Mouse (Mus musculus): ENCODE measurements around the gene Zfp626. TPM values are rescaled to one million over a fixed set of nuclear protein-coding genes. Genes with fewer than 3 reads are reported as not detected.
"Not testable (repeated sequence)": the region's sequence is repeated elsewhere in the genome, so short reads cannot be mapped to it uniquely, and the experiment has no call there.

The Zfp626 gene
- total RNA-seq (2021), result 1 to 10 TPM; 8.0 to 9.8 TPM
- long read RNA-seq, experiment 1, result 0 reads
- long read RNA-seq, experiment 2, result 0 reads

DNA sequence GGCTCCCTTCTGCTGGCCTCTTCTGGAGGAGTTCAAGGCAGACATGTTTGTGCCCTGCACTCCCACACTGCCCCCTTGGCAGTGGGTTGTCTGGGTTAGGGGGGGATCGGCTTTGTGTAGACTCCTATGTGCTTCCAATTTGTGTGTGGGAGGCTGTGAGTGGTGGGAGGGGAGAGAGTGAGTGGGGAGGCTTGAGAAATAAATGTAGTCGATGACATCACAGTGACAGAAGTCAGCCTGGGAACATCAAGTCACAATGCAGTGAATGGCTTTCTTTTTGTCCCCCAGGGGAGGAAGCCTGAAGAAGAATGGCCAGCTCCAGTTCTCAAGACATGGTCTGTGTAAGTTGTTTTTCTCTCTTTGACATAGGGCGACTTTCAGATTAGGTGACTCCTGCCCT, at the start of gene Zfp626:
Gene Zfp626 (plus strand): TSS at position 301 of the 400 bp plus-strand sequence.
- DNase-seq (ENCODE audit: low spot score in 2 of 2), result not testable (repeated sequence)

DNA sequence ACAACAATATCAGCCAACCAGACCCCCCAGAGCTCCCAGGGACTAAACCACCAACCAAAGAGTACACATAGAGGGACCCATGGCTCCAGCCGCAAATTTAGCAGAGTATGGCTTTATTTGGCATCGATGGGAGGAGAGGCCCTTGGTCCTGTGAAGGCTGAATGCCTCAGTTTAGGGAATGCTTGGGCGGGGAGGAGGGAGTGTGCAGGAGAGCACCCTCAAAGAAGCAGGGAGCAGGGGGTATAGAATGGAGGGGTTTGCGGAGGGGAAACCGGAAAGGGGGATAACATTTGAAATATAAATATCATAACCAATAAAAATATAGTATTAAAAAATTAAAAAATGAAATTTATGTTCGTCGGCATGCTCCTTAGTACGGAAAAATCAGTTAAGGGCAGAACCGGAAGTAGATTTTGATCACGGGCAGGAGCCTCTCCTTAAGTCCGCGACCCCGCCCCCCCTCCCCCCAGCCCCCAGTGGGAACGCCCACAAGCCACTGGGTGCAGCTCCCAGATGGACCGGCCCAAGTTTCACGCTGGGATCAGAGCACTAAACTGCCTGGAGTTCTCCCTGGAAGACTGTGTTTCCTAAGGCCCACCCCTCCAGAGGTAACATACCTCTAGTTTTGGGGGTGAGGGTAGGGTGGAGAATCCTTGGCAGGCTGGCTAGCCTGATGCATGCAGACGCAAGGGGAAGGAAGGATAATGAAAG, 41.7 kb upstream of the Zfp626 start:
- DNase-seq (ENCODE audit: low spot score in 2 of 2), result no peak

DNA sequence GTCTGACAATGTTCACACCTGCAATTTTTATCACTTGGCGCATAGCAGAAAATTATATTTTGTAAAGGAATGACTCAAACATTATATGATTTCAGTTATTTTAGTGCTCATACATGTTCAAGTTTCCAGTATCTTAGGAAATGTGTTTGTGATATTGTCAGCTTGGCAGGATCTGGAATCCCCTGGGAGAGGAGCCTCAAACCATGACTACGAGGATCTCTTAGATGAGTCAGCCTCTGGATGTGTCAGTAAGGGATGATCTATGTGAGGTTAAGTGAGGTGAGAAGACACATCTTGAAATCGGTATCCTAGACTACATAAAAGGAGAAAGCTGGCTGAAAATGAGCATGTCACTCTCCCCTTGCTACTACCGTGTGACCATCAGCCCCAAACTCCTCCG, 17.7 kb upstream of the Zfp626 start:
- DNase-seq (ENCODE audit: low spot score in 2 of 2), result no peak

DNA sequence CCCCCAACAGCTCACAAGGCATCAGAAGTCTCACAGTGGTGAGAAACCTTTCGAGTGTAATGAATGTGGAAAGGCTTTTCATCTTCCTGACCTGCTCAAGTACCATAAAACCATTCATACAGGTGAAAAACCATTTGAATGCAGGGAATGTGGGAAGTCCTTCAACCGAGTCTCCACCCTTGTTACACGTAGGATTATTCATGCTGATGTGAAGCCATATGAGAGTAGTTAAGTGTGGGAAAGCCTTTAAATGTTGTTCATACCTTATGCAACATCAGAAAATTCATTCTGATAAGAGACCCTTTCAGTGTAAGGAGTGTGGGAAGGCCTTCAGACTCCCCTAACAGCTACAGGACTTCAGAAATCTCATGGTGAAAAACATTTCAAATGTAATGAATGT, 13.1 kb upstream of the Zfp626 start:
- not testable (repeated sequence) for DNase-seq (ENCODE audit: low spot score in 2 of 2)

DNA sequence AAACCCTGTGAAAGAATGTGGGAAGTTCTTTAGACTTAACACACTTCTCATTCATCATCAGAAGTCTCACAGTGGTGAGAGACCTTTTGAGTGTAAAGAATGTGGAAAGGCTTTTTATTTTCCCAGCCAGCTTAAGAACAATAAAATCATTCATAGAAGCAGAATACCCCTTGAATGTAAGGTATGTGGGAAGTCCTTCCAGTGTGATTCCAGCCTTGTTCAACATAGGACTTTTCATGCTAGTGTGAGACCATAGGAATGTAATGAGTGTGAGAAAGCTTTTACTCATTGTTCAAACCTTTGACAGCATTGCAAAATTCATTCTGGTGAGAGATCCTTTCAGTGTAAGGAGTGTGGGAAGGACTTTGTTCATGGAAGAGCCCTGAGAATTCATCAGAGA, 12.4 kb upstream of the Zfp626 start:
- DNase-seq (ENCODE audit: low spot score in 2 of 2), result no peak

DNA sequence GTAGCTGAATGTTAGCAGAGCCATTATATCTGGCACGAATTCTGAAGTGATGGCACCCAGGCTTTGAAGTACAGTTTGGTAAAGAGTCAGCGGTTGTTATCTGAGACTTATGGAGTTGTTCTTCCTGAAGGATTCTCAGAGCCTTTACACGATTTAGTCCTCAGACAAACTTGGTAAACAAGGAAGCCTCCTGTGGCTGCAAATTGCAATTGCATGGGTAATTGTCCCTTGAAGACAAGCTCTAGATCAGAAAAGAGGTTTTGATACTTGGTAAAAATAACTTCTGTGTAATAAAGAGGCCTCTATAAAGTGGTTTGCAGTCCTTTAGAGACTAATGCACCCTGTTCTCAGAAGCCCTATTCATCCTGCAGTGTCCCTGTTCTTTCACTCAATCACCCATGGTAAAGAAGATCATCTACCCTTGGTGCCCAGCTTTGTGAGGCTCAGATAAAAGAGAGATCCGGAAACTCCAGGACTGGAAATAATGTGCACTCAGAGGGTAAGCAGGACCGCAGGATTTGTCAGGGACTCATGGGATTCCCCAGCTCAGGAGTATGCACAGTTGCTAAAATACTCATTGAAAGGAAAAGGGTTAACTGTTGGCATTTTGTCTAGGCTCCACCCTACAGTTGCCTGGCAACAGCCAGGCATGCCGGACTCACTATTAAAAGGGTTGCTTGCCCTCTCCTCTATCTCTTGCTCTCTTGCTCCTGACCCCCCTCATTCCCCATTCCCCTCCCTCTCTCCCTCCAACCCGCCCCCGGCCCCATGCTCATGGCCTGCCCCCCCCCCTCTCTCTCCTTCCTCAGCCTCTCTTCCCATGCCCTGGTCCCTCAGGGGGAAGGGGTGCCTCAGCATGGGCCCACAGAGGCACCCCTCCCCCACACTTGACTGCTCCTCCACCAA, 8.8 kb upstream of the Zfp626 start:
- DNase-seq (ENCODE audit: low spot score in 2 of 2), result no peak

DNA sequence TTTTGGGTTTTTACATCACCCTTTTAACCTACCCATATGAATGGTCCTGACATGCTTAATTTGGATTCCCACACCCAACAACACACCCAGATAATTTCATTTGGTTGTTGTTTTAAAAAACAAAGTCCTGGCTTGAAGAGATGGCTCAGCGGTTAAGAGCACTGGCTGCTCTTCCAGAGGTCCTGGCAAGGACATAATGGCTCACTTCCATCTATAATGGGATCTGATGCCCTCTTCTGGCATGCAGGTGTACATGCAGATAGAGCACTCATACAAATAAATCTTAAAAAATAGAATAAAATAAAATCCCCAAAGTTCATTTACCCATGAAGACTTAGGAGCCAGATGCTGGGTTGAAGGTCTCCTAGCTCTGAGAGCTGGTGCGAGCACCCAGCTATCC, 5.9 kb upstream of the Zfp626 start:
- DNase-seq (ENCODE audit: low spot score in 2 of 2), result no peak

DNA sequence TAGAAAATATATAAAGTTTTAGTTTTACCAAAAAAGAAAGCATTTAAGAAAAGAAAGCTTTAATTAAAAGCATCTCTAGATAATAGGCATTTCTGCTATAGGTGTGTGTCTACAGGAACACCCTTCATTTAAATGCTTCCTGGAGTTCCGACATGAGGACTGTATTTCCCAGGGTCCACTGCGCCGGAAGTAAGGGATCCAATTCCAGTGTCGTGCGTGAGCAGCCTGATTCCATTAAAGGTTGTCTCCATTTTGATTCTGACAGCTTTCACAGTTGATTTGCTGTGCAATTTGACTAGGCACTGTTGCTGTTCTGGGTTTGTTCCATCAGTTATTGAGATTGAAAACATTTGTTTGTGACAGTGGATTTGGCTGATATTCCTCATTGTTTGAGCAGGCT, 4.0 kb upstream of the Zfp626 start:
- DNase-seq (ENCODE audit: low spot score in 2 of 2), result no peak

DNA sequence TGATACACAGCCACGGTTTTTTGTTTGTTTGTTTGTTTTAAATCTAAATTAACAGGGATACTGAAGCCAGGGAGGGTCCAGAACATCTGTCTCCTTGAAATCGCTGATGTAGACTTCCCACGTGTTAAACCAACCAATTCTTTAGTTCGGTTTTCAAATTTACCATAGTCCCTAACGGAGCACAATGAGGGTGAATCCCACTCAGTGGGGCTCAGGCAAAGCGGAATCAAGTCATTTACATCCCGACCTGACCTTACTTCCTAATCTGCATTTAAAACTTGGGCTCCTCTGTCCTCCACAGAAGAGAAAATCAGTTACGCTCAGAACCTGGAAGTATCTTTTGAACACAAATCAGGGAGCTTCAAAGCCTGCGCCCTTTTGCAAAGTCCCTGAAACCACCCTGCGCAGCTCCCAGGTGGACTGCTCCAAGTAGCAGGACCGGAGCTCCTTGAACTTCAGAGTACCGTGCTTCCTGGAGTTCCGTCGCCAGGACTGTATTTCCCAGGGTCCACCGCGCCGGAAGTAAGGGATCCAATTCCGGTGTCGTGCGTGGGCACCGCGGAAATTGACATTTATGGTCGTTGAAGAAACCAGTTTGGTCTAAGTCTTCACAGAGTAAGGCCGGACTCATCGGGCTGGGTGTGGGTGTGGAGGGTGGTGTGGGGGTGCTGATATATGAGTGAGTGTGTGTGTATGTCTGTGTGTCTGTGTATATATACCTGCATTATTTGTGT, 2.5 kb upstream of the Zfp626 start:
- DNase-seq (ENCODE audit: low spot score in 2 of 2), result peak; percentile 91 to 92

DNA sequence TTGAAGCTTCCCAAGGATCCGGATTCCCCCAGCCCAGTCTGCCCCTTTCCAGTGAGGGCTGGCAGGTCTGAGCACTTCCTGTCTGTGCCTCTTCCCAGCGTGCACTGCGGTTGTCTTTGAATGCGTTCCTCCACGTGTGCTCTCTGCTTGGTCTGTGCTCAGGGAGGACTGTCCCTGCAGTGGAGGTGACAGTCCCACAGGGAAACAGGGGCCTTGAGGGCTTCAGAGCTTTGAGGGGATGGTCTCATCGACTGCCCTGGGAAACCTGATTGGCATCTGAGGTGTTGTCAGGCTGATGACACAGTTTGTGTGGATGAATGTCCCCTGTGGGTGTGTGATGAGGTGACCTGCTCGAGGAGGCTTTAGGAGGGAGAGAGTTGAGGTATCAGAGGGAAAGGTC, 309 bp downstream of the Zfp626 start:
- not testable (repeated sequence) for DNase-seq (ENCODE audit: low spot score in 2 of 2)

DNA sequence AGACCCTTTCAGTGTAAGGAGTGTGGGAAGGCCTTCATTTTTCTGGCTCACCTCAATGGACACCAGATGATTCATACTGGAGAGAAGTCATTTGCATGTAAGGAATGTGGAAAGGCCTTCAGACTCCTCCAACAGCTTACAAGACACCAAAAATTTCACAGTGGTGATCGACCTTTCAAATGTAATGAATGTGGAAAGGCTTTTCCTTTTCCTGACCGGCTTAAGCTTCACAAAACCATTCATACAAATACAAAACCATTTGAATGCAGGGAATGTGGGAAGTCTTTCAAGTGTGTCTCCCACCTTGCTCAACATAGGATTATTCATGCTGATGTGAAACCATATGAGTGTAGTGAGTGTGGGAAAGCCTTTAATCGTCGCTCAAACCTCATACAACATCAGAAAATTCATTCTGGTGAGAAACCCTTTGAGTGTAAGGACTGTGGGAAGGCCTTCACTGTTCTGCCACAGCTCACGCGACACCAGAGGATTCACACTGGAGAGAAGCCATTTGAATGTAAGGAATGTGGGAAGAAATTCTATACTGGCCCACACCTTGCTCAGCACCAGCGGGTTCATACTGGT, 11.6 kb downstream of the Zfp626 start:
- DNase-seq (ENCODE audit: low spot score in 2 of 2), result no peak

DNA sequence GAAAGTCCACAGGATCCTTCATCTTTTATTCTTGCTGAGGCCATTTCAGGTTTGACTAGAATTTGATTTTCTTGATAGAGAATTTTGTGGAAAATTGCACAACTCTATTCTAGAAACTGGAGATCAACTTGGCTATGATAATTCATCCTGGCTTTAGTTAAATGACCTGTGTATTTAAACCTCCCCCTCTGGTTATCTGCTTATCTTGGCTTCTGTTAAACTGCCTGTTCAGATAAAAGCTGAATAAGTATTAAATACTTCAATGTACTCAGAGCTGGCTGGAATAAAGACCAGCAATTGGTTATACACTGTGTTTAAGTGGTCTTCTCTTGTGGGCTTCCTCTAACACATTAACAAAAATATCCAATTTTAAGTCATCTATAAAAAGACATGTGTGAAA, 15.6 kb downstream of the Zfp626 start:
- DNase-seq (ENCODE audit: low spot score in 2 of 2), result no peak

DNA sequence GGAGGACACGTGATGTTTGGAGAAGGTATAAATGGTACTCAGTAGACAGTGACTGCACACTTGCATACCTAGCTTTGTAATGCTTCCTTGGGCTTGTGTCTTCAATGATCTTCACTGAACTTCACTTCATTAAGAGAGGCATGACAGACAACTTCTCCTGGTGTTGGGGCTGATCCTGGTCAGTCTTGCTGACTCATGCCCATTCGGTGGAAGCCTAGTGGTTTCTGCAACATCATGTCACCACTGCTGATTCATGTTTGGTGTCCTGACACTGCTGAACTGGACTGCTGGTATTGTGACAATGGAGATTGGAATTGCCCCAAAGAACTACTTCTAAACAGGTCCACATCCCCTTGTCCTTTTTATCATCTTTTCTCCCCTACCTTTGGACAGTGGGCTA, 27.1 kb downstream of the Zfp626 start:
- DNase-seq (ENCODE audit: low spot score in 2 of 2), result no peak

DNA sequence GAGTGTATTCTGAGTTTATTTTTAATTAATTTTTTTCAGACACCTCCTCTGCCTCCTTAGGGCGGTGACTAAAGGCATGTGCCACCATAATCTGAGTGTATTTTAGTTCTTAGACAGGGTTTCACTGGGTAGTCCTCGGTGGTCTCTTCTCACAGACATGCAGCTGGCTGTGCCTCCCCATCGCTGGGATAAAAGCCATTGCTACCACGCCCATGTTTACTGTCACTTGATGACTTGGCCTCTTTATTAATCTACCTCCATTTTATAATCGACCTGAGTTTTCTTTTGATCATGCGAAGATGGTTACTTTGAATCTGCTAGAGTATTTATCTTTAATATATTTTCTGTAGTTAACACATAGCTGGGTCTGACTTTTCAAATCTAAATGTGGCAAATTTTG, 30.9 kb downstream of the Zfp626 start:
- no peak for DNase-seq (ENCODE audit: low spot score in 2 of 2)

DNA sequence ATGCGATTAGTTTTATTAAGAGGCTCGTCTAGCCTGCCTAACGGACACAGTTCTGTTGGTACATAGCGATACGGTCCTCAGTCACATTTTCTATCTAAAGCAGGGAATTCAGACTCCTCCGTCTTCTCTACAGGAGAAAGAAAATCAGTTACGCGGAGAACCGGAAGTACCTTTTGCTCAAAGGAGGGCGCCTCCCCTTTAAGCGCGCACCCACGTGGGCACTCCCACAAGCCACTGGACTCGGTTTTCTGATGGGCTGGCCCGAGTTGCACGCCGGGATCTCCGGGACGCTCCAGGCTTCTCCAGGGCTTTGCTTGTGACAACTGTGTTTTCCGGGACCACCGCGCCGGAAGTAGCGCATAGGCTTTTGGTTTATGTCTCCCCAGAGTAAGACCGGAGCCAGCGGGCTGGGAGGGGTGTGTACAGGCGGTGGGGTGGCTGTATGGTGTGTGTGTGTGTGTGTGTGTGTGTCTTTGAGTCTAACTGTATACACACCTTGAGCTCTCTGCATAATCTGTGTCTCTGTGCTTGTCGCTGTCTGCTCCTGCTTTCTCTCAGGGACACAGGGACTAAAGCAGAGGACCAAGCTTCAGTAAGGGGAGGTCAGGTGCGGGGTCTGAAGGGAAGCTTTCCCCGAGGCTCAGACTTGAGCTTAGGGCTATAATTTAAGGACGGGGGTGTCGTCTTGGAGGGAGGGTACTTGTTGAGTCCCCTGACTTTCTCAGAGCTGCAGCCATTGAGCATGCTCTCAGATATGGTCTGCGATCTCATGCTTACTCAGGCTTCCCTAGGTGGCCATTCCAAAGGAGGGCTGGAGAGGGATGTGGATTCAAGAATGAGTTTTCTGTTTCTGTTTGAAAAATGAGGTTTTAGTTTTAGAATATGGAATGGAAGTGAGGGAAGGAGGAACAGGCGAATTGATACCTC, 31.6 kb downstream of the Zfp626 start, which contains the start of gene Zfp59:
Gene Zfp59 (plus strand): TSS at position 285 of the 927 bp plus-strand sequence.
- DNase-seq (ENCODE audit: low spot score in 2 of 2), result peak; percentile 85 to 91

DNA sequence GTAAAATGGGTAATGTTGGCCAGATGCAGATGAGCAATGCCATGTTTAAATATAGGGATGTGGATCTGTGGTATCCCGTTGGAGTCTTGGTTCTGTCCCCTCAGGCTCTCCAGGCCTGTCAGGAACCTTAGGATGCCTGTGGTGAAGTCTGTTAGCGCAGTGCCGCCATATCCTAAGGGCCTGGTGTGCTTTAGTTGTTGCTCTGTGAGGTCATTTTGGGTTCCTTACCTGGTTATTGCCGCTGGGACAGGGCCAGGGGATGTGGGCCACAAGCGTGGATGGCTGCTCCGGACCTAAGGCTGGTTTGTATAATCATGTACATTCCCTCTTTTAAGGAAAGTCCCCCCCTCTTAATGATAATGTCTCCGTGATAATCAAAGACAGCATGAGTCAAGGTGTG, 32.6 kb downstream of the Zfp626 start:
- DNase-seq (ENCODE audit: low spot score in 2 of 2), result no peak

DNA sequence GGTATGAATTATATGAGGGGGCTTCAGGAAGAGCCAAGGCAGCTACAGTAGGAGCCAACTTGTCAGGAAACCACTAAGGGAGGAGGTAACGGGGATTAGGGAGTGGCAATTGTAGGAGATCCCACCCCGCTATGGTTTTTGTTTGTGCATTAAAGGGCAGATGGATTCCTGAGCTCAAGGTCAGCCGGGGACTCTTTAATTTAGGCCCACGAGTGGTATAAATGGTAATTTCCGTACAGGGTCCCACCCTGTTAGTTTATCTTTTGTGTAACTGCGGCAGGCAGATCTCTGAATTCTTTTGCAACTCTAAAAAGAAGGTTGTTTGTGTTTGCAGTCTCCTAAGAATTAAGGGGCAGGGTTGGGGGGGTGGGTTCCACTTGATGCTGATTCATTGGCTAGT, 33.1 kb downstream of the Zfp626 start:
- no peak for DNase-seq (ENCODE audit: low spot score in 2 of 2)

DNA sequence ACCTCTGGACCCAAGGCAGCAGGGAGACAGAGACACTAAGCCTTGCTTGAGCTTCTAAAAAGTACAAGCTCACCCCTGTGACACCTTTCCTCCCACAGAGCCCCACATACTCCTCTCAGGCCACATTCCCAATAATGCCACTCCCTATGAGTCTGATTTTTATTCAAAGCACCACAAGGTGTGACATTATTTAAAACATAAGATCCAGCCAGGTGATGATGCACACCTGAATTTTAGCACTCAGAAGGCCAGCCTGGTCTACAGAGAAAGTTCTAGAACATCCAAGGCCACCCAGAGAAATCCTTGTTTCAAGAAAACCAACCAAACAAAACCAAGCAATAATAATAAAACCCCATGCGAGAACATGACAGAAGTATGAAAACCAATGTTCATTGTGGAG, 50.2 kb downstream of the Zfp626 start, which contains the start of gene Zfp607a:
Gene Zfp607a (plus strand): TSS at position 301 of the 400 bp plus-strand sequence.
- DNase-seq (ENCODE audit: low spot score in 2 of 2), result no peak

DNA sequence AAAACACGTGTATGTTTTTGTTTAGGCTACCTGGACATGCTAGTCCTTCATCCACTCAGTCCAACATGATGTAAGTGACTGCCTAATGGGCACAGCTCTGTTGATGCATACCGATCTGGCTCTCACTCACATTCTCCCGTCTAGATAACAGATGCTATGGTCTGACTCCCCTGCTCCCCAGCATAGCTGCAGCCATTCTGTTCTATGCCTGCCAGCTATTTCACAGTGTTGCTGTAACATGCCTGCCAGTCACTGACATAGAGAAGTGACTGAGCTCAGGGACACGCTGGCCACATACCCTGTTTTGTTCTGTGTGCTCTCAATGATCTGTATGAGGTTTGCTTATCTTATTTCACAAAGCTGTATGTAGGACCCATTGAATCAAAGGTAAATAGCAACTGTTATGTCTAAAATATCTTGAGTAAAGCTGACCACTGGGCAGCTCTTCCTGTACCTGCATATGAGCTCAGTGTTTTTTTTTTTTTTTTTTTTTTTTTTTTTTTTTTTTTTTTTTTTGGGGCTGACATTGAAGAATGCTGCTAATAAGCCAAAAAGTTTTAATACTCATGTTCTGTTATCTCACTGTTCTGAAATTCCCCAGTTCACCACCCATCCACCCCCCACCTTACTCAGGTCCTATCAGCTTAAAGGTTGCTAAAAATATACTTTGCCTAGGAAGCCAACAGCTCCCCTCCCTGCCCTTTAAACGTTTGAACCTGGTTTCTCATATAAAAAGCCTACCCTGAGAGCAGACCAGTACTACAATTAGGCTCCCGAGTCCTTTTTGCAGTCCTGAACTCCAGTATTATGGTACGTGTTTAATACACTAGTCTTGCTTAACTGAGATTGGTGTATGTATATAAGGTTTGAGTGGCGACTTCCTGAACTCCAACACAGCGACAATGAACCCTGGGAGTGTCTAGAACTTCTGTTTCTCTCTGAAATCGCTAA, 52.6 kb downstream of the Zfp626 start:
- no peak for DNase-seq (ENCODE audit: low spot score in 2 of 2)

Data from left cerebral cortex, adult 18-20 months (tissue).